Mouse (Mus musculus): ENCODE data around the gene Lonp2.

The Lonp2 gene

GRCm38 (mm10) chr8:86623551-86623910 lies 312 bp upstream of the Lonp2 start:
- DNase-seq (ENCODE audit: low read depth, low spot score) = no peak

- no peak for DNase-seq (ENCODE audit: low read depth, low spot score)
Measured at GRCm38 (mm10) chr8:86624915-86625314, 1.1 kb downstream of the Lonp2 start.

GRCm38 (mm10) chr8:86630212-86630611 lies 6.4 kb downstream of the Lonp2 start:
- no peak for DNase-seq (ENCODE audit: low read depth, low spot score)

- no peak for DNase-seq (ENCODE audit: low read depth, low spot score)
Measured at GRCm38 (mm10) chr8:86631395-86631794, 7.6 kb downstream of the Lonp2 start.

- DNase-seq (ENCODE audit: low read depth, low spot score) = no peak
Measured at GRCm38 (mm10) chr8:86637826-86638225, 14.0 kb downstream of the Lonp2 start.

GRCm38 (mm10) chr8:86638981-86639380 lies 15.1 kb downstream of the Lonp2 start:
- no peak for DNase-seq (ENCODE audit: low read depth, low spot score)

GRCm38 (mm10) chr8:86642682-86643081 lies 18.8 kb downstream of the Lonp2 start:
- DNase-seq (ENCODE audit: low read depth, low spot score) = no peak

- DNase-seq (ENCODE audit: low read depth, low spot score) = no peak
Measured at GRCm38 (mm10) chr8:86644661-86645060, 20.8 kb downstream of the Lonp2 start.

- DNase-seq (ENCODE audit: low read depth, low spot score) = no peak
Measured at GRCm38 (mm10) chr8:86647771-86648170, 23.9 kb downstream of the Lonp2 start.

GRCm38 (mm10) chr8:86651416-86651815 lies 27.6 kb downstream of the Lonp2 start:
- DNase-seq (ENCODE audit: low read depth, low spot score) = peak; percentile 20

GRCm38 (mm10) chr8:86652546-86652945 lies 28.7 kb downstream of the Lonp2 start:
- no peak for DNase-seq (ENCODE audit: low read depth, low spot score)

- no peak for DNase-seq (ENCODE audit: low read depth, low spot score)
Measured at GRCm38 (mm10) chr8:86654578-86654977, 30.7 kb downstream of the Lonp2 start.

GRCm38 (mm10) chr8:86668750-86669149 lies 44.9 kb downstream of the Lonp2 start:
- no peak for DNase-seq (ENCODE audit: low read depth, low spot score)

GRCm38 (mm10) chr8:86669259-86669658 lies 45.4 kb downstream of the Lonp2 start:
- DNase-seq (ENCODE audit: low read depth, low spot score) = no peak

GRCm38 (mm10) chr8:86686629-86687028 lies 62.8 kb downstream of the Lonp2 start:
- no peak for DNase-seq (ENCODE audit: low read depth, low spot score)

GRCm38 (mm10) chr8:86692107-86692506 lies 68.3 kb downstream of the Lonp2 start:
- no peak for DNase-seq (ENCODE audit: low read depth, low spot score)

- DNase-seq (ENCODE audit: low read depth, low spot score) = no peak
Measured at GRCm38 (mm10) chr8:86694011-86694410, 70.2 kb downstream of the Lonp2 start.

GRCm38 (mm10) chr8:86695703-86696102 lies 71.9 kb downstream of the Lonp2 start:
- DNase-seq (ENCODE audit: low read depth, low spot score) = no peak

- no peak for DNase-seq (ENCODE audit: low read depth, low spot score)
Measured at GRCm38 (mm10) chr8:86698811-86699421, 75.1 kb downstream of the Lonp2 start.

GRCm38 (mm10) chr8:86699471-86699870 lies 75.6 kb downstream of the Lonp2 start:
- no peak for DNase-seq (ENCODE audit: low read depth, low spot score)

GRCm38 (mm10) chr8:86702453-86702852 lies 78.6 kb downstream of the Lonp2 start:
- no peak for DNase-seq (ENCODE audit: low read depth, low spot score)

GRCm38 (mm10) chr8:86705317-86705716 lies 81.5 kb downstream of the Lonp2 start:
- no peak for DNase-seq (ENCODE audit: low read depth, low spot score)

GRCm38 (mm10) chr8:86706756-86707155 lies 82.9 kb downstream of the Lonp2 start:
- DNase-seq (ENCODE audit: low read depth, low spot score) = no peak

- DNase-seq (ENCODE audit: low read depth, low spot score) = no peak
Measured at GRCm38 (mm10) chr8:86707873-86708272, 84.0 kb downstream of the Lonp2 start.
